13 mouse cellular contexts compared by ENCODE assay signal in genomic region chr1:65176171-65176570, GRCm38 (mm10). TPM values are rescaled to one million over a fixed set of nuclear protein-coding genes. Genes with fewer than 3 reads are reported as not detected.
DNase-seq lines count a peak whose midpoint lies in the region; ATAC-seq and TF ChIP-seq lines count a peak whose summit lies in the region.
"Had no signal": no experiment of that assay in that cellular context is flagged by ENCODE, and none has a peak within 500 bp of the region (broad histone marks: within the 10 kb centered on the region; RNA-seq: fewer than 3 reads in every experiment).

No protein-coding gene starts in this region.

- H3K36me3 ChIP-seq in hindbrain, embryonic 12.5 days = peaks cover 32% of the 10 kb centered on the region
- 0 out of 2 replicates have a peak, but pooled peaks cover 5% of the 10 kb centered on the region for H3K36me3 ChIP-seq in hindbrain, postnatal 0 days (ENCODE audit: insufficient read depth, low read length)
- peaks cover 32% of the 10 kb centered on the region for H3K36me3 ChIP-seq in midbrain, embryonic 13.5 days
- H3K36me3 ChIP-seq in midbrain, embryonic 11.5 days (ENCODE audit: control insufficient read depth, insufficient read depth, low read length) = peaks cover 5% of the 10 kb centered on the region; the same call in 1 of the 2 replicates
- H3K36me3 ChIP-seq in liver, postnatal 0 days (replicated peaks; ENCODE audit: insufficient read depth, low read length) = peaks cover 17% of the 10 kb centered on the region

- 0 out of 2 replicates have a peak overlapping the region, but pooled peaks have one; percentile 3 for H3K4me3 ChIP-seq in hindbrain, embryonic 12.5 days
- no peak overlapping the region for H3K4me3 ChIP-seq in hindbrain, postnatal 0 days (ENCODE audit: low read length)
- H3K4me3 ChIP-seq in midbrain, embryonic 13.5 days (replicated peaks) = no peak overlapping the region
- no peak overlapping the region for H3K4me3 ChIP-seq in midbrain, embryonic 11.5 days (ENCODE audit: low read depth, low read length)
- 0 out of 2 replicates have a peak overlapping the region, but pooled peaks have one; percentile 78 for H3K4me3 ChIP-seq in liver, postnatal 0 days (ENCODE audit: low read depth, low read length)

- DNase-seq in hindbrain, postnatal 0 days (ENCODE audit: low spot score) = no peak
- no peak for DNase-seq in midbrain, embryonic 11.5 days (ENCODE audit: low spot score, missing footprints)
- no peak for DNase-seq in liver, postnatal 0 days
- DNase-seq in embryo, embryonic 9.5 days (ENCODE audit: extremely low spot score) = no peak
- DNase-seq in heart, postnatal 25 days (ENCODE audit: low spot score) = no peak
- DNase-seq: cerebellum, adult 11-12 months; kidney, postnatal 10 days; lung, postnatal 4 days had no signal

- peak overlapping the region; percentile 21; the same call in 1 of the 2 replicates for H3K4me2 ChIP-seq in hindbrain, embryonic 12.5 days (replicated peaks)
- no peak overlapping the region for H3K4me2 ChIP-seq in hindbrain, postnatal 0 days (ENCODE audit: low read depth, low read length)
- peak overlapping the region; percentile 34 for H3K4me2 ChIP-seq in midbrain, embryonic 13.5 days (replicated peaks)
- no peak overlapping the region for H3K4me2 ChIP-seq in midbrain, embryonic 11.5 days
- H3K4me2 ChIP-seq in liver, postnatal 0 days (ENCODE audit: low read depth, low read length) = peak overlapping the region; percentile 87

- no peak overlapping the region for H3K9ac ChIP-seq in hindbrain, embryonic 12.5 days
- no peak overlapping the region for H3K9ac ChIP-seq in hindbrain, postnatal 0 days (replicated peaks; ENCODE audit: low read length)
- no peak overlapping the region for H3K9ac ChIP-seq in midbrain, embryonic 13.5 days (replicated peaks)
- no peak overlapping the region for H3K9ac ChIP-seq in midbrain, embryonic 11.5 days (ENCODE audit: low read length)
- H3K9ac ChIP-seq in liver, postnatal 0 days (replicated peaks) = no peak overlapping the region

- peaks cover 32% of the 10 kb centered on the region for H3K4me1 ChIP-seq in hindbrain, embryonic 12.5 days
- H3K4me1 ChIP-seq in hindbrain, postnatal 0 days (ENCODE audit: insufficient read depth, low read length) = peaks cover 9% of the 10 kb centered on the region; the same call in 1 of the 2 replicates
- H3K4me1 ChIP-seq in midbrain, embryonic 13.5 days (replicated peaks) = peaks cover 51% of the 10 kb centered on the region
- H3K4me1 ChIP-seq in midbrain, embryonic 11.5 days (ENCODE audit: control insufficient read depth, insufficient read depth, low read length) = peaks cover 16% of the 10 kb centered on the region
- H3K4me1 ChIP-seq in liver, postnatal 0 days (ENCODE audit: insufficient read depth) = peaks cover 21% of the 10 kb centered on the region

- no peaks in the 10 kb centered on the region for H3K9me3 ChIP-seq in hindbrain, embryonic 12.5 days (replicated peaks)
- no peaks in the 10 kb centered on the region for H3K9me3 ChIP-seq in hindbrain, postnatal 0 days (ENCODE audit: low read length)
- H3K9me3 ChIP-seq in midbrain, embryonic 13.5 days = no peaks in the 10 kb centered on the region
- H3K9me3 ChIP-seq in midbrain, embryonic 11.5 days (ENCODE audit: control insufficient read depth, low read length) = no peaks in the 10 kb centered on the region
- H3K9me3 ChIP-seq in liver, postnatal 0 days (ENCODE audit: low read length) = no peaks in the 10 kb centered on the region

- no peak overlapping the region for H3K27ac ChIP-seq in hindbrain, embryonic 12.5 days
- H3K27ac ChIP-seq in hindbrain, postnatal 0 days = no peak overlapping the region
- no peak overlapping the region for H3K27ac ChIP-seq in midbrain, embryonic 13.5 days
- H3K27ac ChIP-seq in midbrain, embryonic 11.5 days (ENCODE audit: low read depth, low read length) = no peak overlapping the region
- peak overlapping the region; percentile 99 for H3K27ac ChIP-seq in liver, postnatal 0 days (ENCODE audit: low read depth)

- H3K27me3 ChIP-seq in hindbrain, embryonic 12.5 days = no peaks in the 10 kb centered on the region
- H3K27me3 ChIP-seq in hindbrain, postnatal 0 days (ENCODE audit: insufficient read depth, low read length) = no peaks in the 10 kb centered on the region
- no peaks in the 10 kb centered on the region for H3K27me3 ChIP-seq in midbrain, embryonic 13.5 days
- no peaks in the 10 kb centered on the region for H3K27me3 ChIP-seq in midbrain, embryonic 11.5 days (ENCODE audit: control insufficient read depth, insufficient read depth, low read length)
- H3K27me3 ChIP-seq in liver, postnatal 0 days (ENCODE audit: insufficient read depth, low read length) = no peaks in the 10 kb centered on the region

- no peak for ATAC-seq in hindbrain, embryonic 12.5 days (ENCODE audit: low FRiP score)
- ATAC-seq in hindbrain, postnatal 0 days = no peak
- no peak for ATAC-seq in midbrain, embryonic 13.5 days
- no peak for ATAC-seq in midbrain, embryonic 11.5 days (ENCODE audit: low FRiP score)
- no peak for ATAC-seq in liver, postnatal 0 days

- intact Hi-C loops in heart, postnatal 25 days (cut with DNase I) = no loop called here

- 75% methylated on average over 4 of the region's 4 CpGs for WGBS in hindbrain, embryonic 12.5 days
- 73% methylated on average over 4 of the region's 4 CpGs for WGBS in hindbrain, postnatal 0 days
- 81% methylated on average over 4 of the region's 4 CpGs for WGBS in midbrain, embryonic 13.5 days
- 75% methylated on average over 4 of the region's 4 CpGs for WGBS in midbrain, embryonic 11.5 days
- WGBS in liver, postnatal 0 days (ENCODE audit: insufficient replicate concordance) = 62% methylated on average over 4 of the region's 4 CpGs

- no peak for TF ChIP-seq CTCF in hindbrain, postnatal 0 days (IDR thresholded peaks at IDR 0.05; ENCODE audit: low read depth)
- no peak for TF ChIP-seq CTCF in liver, postnatal 0 days (IDR thresholded peaks at IDR 0.05; ENCODE audit: low read depth)

- TF ChIP-seq EP300 in liver, postnatal 0 days (IDR thresholded peaks at IDR 0.05; ENCODE audit: low read depth) = no peak

RNA-seq across cellular contexts. Expression of gene Idh1, which starts 10.1 kb away (rescaled TPM):
- polyA plus RNA-seq in hindbrain, embryonic 12.5 days (2016; fragmentation: Nextera tagmentation; extraction: Ambion mirVana) = 383 and 401 TPM in 2 replicates
- 201 and 210 TPM in 2 replicates for total RNA-seq in hindbrain, postnatal 0 days (2014; rRNA removed)
- polyA plus RNA-seq in hindbrain, postnatal 0 days (2015; fragmentation: Nextera tagmentation; extraction: Ambion mirVana) = 338 and 346 TPM in 2 replicates
- 517 and 568 TPM in 2 replicates for polyA plus RNA-seq in midbrain, embryonic 13.5 days (2015; fragmentation: Nextera tagmentation; extraction: Ambion mirVana)
- polyA plus RNA-seq in midbrain, embryonic 11.5 days (2014; fragmentation: Nextera tagmentation; extraction: Ambion mirVana) = 433 and 472 TPM in 2 replicates
- 120 and 121 TPM in 2 replicates for polyA plus RNA-seq in liver, postnatal 0 days (2015; fragmentation: Nextera tagmentation; extraction: Ambion mirVana)
- total RNA-seq in heart, postnatal 25 days (2021) = 10 to 100 TPM; 65.9 to 74.1 TPM

RNA-seq across cellular contexts. Expression of gene Pikfyve, which starts 10.3 kb away (rescaled TPM):
- 18.9 and 20.2 TPM in 2 replicates for polyA plus RNA-seq in hindbrain, embryonic 12.5 days (2016; fragmentation: Nextera tagmentation; extraction: Ambion mirVana)
- total RNA-seq in hindbrain, postnatal 0 days (2014; rRNA removed) = 23.4 and 28.2 TPM in 2 replicates
- polyA plus RNA-seq in hindbrain, postnatal 0 days (2015; fragmentation: Nextera tagmentation; extraction: Ambion mirVana) = 8.7 and 10.0 TPM in 2 replicates
- 14.4 and 16.2 TPM in 2 replicates for polyA plus RNA-seq in midbrain, embryonic 13.5 days (2015; fragmentation: Nextera tagmentation; extraction: Ambion mirVana)
- polyA plus RNA-seq in midbrain, embryonic 11.5 days (2014; fragmentation: Nextera tagmentation; extraction: Ambion mirVana) = 17.1 and 20.1 TPM in 2 replicates
- 3.4 and 3.6 TPM in 2 replicates for polyA plus RNA-seq in liver, postnatal 0 days (2015; fragmentation: Nextera tagmentation; extraction: Ambion mirVana)
- 10 to 100 TPM; 10.5 to 11.2 TPM for total RNA-seq in heart, postnatal 25 days (2021)

RNA-seq across cellular contexts. Expression of gene D630023F18Rik, which starts 53.2 kb away (rescaled TPM):
- polyA plus RNA-seq in hindbrain, embryonic 12.5 days (2016; fragmentation: Nextera tagmentation; extraction: Ambion mirVana) = 0.39 and 0.42 TPM in 2 replicates
- total RNA-seq in hindbrain, postnatal 0 days (2014; rRNA removed) = 4.8 and 5.0 TPM in 2 replicates
- 8.6 and 10.0 TPM in 2 replicates for polyA plus RNA-seq in hindbrain, postnatal 0 days (2015; fragmentation: Nextera tagmentation; extraction: Ambion mirVana)
- polyA plus RNA-seq in midbrain, embryonic 13.5 days (2015; fragmentation: Nextera tagmentation; extraction: Ambion mirVana) = 0.26 and 0.27 TPM in 2 replicates
- 0.22 TPM in 1 of 2 replicates, not detected in the other for polyA plus RNA-seq in midbrain, embryonic 11.5 days (2014; fragmentation: Nextera tagmentation; extraction: Ambion mirVana)
- polyA plus RNA-seq in liver, postnatal 0 days (2015; fragmentation: Nextera tagmentation; extraction: Ambion mirVana) = 0.12 and 0.19 TPM in 2 replicates
- total RNA-seq in heart, postnatal 25 days (2021) = not detected

RNA-seq across cellular contexts. Expression of gene Gm28845, which starts 56.8 kb away (rescaled TPM):
- polyA plus RNA-seq in hindbrain, embryonic 12.5 days (2016; fragmentation: Nextera tagmentation; extraction: Ambion mirVana) = not detected in 2 replicates
- 2.6 TPM in 1 of 2 replicates, not detected in the other for total RNA-seq in hindbrain, postnatal 0 days (2014; rRNA removed)
- 0.64 and 0.74 TPM in 2 replicates for polyA plus RNA-seq in hindbrain, postnatal 0 days (2015; fragmentation: Nextera tagmentation; extraction: Ambion mirVana)
- polyA plus RNA-seq in midbrain, embryonic 13.5 days (2015; fragmentation: Nextera tagmentation; extraction: Ambion mirVana) = not detected in 2 replicates
- polyA plus RNA-seq in midbrain, embryonic 11.5 days (2014; fragmentation: Nextera tagmentation; extraction: Ambion mirVana) = not detected in 2 replicates
- polyA plus RNA-seq in liver, postnatal 0 days (2015; fragmentation: Nextera tagmentation; extraction: Ambion mirVana) = not detected in 2 replicates
- not detected for total RNA-seq in heart, postnatal 25 days (2021)
- total RNA-seq: left cerebral cortex, postnatal 14 days had no signal
- polyA plus RNA-seq: embryonic facial prominence, embryonic 11.5 days; heart, embryonic 14.5 days had no signal

Comparison
In these comparisons a context has a peak if more than half of its experiments do, and no peak if none do; other contexts are left out.
1. H3K4me2 ChIP-seq: peak in hindbrain, embryonic 12.5 days (single experiment), midbrain, embryonic 13.5 days (single experiment) and liver, postnatal 0 days (single experiment); none in hindbrain, postnatal 0 days (single experiment) and midbrain, embryonic 11.5 days (single experiment).
2. H3K4me3 ChIP-seq: peak in hindbrain, embryonic 12.5 days (single experiment) and liver, postnatal 0 days (single experiment); none in hindbrain, postnatal 0 days (single experiment), midbrain, embryonic 13.5 days (single experiment) and midbrain, embryonic 11.5 days (single experiment).